Mouse (Mus musculus) C2C12 (cell line): ENCODE measurements around the gene Enpp1. TPM values are rescaled to one million over a fixed set of nuclear protein-coding genes. Genes with fewer than 3 reads are reported as not detected.

Experiments
- H3K27me3 ChIP-seq: one replicate; pipeline ENCODE4 v1.6.1; 2011; ENCODE audit not compliant: control insufficient read depth, insufficient read depth, insufficient read length
- H3K36me3 ChIP-seq: one replicate; pipeline ENCODE4 v1.6.1; 2011; ENCODE audit not compliant: control insufficient read depth, insufficient read depth
- H3K4me3 ChIP-seq: one replicate; pipeline ENCODE4 v1.5.1; 2011; ENCODE audit warnings: mild to moderate bottlenecking, control low read depth; ENCODE audit not compliant: poor library complexity, insufficient read depth, severe bottlenecking
- H3K79me2 ChIP-seq: one replicate; pipeline ENCODE4 v1.6.1; 2011; ENCODE audit not compliant: control insufficient read depth, insufficient read depth
- H3K79me3 ChIP-seq: one replicate; pipeline ENCODE4 v1.6.1; 2011; ENCODE audit warnings: low read depth, control low read depth
- H3ac ChIP-seq: one replicate; pipeline ENCODE3; 2011; ENCODE audit warnings: low read depth; ENCODE audit not compliant: control insufficient read depth, insufficient read length
- CEBPB ChIP-seq: IDR thresholded peaks from one replicate; pipeline ENCODE4 v1.6.1; 2011; ENCODE audit warnings: low read depth, mild to moderate bottlenecking, control low read depth, moderate library complexity
- CTCF ChIP-seq: IDR thresholded peaks from one replicate; pipeline ENCODE4 v1.5.1; 2011; ENCODE audit not compliant: control insufficient read depth, insufficient read depth, insufficient read length
- FOSL1 ChIP-seq: IDR thresholded peaks from one replicate; pipeline ENCODE4 v1.8.0; 2011; ENCODE audit warnings: mild to moderate bottlenecking, low read length; ENCODE audit not compliant: poor library complexity, insufficient read depth, severe bottlenecking
- MAX ChIP-seq: IDR thresholded peaks from one replicate; pipeline ENCODE4 v1.6.1; 2011; ENCODE audit warnings: mild to moderate bottlenecking, control low read depth
- MYOD1 ChIP-seq: IDR thresholded peaks from one replicate; pipeline ENCODE4 v1.6.1; 2011; ENCODE audit warnings: low read depth; ENCODE audit not compliant: control insufficient read depth, insufficient read length
- MYOG ChIP-seq: IDR thresholded peaks from one replicate; pipeline ENCODE4 v1.6.1; 2011; ENCODE audit not compliant: control insufficient read depth, insufficient read length; ENCODE audit errors: extremely low read depth
- USF1 ChIP-seq: IDR thresholded peaks from one replicate; pipeline ENCODE4 v1.6.1; 2011; ENCODE audit warnings: low read depth, mild to moderate bottlenecking, control low read depth, moderate library complexity
- polyA plus RNA-seq: library from polyadenylated mRNA; unstranded; fragments of >200 nt; fragmentation: generic; extraction: Trizol; gene quantifications from one replicate; pipeline ENCODE4 v1.2.1, GENCODE M21; 2012; ENCODE audit warnings: missing spikeins

Enpp1 gene
- polyA plus RNA-seq, 1 experiment, result 1.3 TPM

GRCm38 (mm10) chr10:24635331-24635815 lies 76.6 kb downstream of the Enpp1 start:
- no peak for TF ChIP-seq CTCF
- TF ChIP-seq MAX, result no peak
- TF ChIP-seq USF1, result no peak
- no peak for TF ChIP-seq MYOG
- no peak for TF ChIP-seq CEBPB
- no peak for TF ChIP-seq FOSL1
- no peak for TF ChIP-seq MYOD1
- Histone ChIP-seq H3K27me3 (no peaks in the 10 kb centered on the region), H3K79me3 (no peaks in the 10 kb centered on the region), H3K79me2 (no peaks in the 10 kb centered on the region), H3ac (no peak overlapping the region), H3K4me3 (no peak overlapping the region), H3K36me3 (no peaks in the 10 kb centered on the region)

- Histone ChIP-seq H3K4me3 (no peak overlapping the region), H3K79me3 (no peaks in the 10 kb centered on the region), H3K27me3 (no peaks in the 10 kb centered on the region), H3K79me2 (no peaks in the 10 kb centered on the region), H3ac (no peak overlapping the region), H3K36me3 (no peaks in the 10 kb centered on the region)
- TF ChIP-seq MYOG (no peak), USF1 (peak; percentile 41)
Measured at GRCm38 (mm10) chr10:24634288-24634687, 77.7 kb downstream of the Enpp1 start.

- Histone ChIP-seq H3K4me3 (no peak overlapping the region), H3K27me3 (no peaks in the 10 kb centered on the region), H3K36me3 (no peaks in the 10 kb centered on the region), H3K79me3 (no peaks in the 10 kb centered on the region), H3K79me2 (no peaks in the 10 kb centered on the region), H3ac (no peak overlapping the region)
- no peak for TF ChIP-seq CTCF
- TF ChIP-seq CEBPB, result no peak
- no peak for TF ChIP-seq MYOD1
- TF ChIP-seq FOSL1, result no peak
- no peak for TF ChIP-seq USF1
- TF ChIP-seq MAX, result no peak
- TF ChIP-seq MYOG, result no peak
Measured at GRCm38 (mm10) chr10:24631122-24631521, 80.8 kb downstream of the Enpp1 start.

GRCm38 (mm10) chr10:24630469-24631081 lies 81.4 kb downstream of the Enpp1 start:
- Histone ChIP-seq H3ac (no peak overlapping the region), H3K79me3 (no peaks in the 10 kb centered on the region), H3K36me3 (no peaks in the 10 kb centered on the region), H3K79me2 (no peaks in the 10 kb centered on the region), H3K27me3 (no peaks in the 10 kb centered on the region), H3K4me3 (no peak overlapping the region)
- TF ChIP-seq MYOD1, result no peak
- no peak for TF ChIP-seq FOSL1
- TF ChIP-seq CEBPB, result no peak
- TF ChIP-seq MYOG, result no peak
- TF ChIP-seq CTCF, result no peak
- TF ChIP-seq USF1, result no peak
- no peak for TF ChIP-seq MAX

- TF ChIP-seq MYOD1 (no peak), USF1 (no peak), MYOG (no peak), CEBPB (no peak), MAX (no peak), FOSL1 (no peak), CTCF (no peak)
- no peaks in the 10 kb centered on the region for H3K79me2 ChIP-seq
- no peak overlapping the region for H3ac ChIP-seq
- H3K79me3 ChIP-seq, result no peaks in the 10 kb centered on the region
- H3K27me3 ChIP-seq, result no peaks in the 10 kb centered on the region
- no peak overlapping the region for H3K4me3 ChIP-seq
- H3K36me3 ChIP-seq, result no peaks in the 10 kb centered on the region
Measured at GRCm38 (mm10) chr10:24629086-24629720, 82.8 kb downstream of the Enpp1 start.

- H3K79me3 ChIP-seq, result no peaks in the 10 kb centered on the region
- no peak overlapping the region for H3ac ChIP-seq
- no peak overlapping the region for H3K4me3 ChIP-seq
- H3K27me3 ChIP-seq, result no peaks in the 10 kb centered on the region
- no peaks in the 10 kb centered on the region for H3K36me3 ChIP-seq
- H3K79me2 ChIP-seq, result no peaks in the 10 kb centered on the region
- TF ChIP-seq FOSL1 (no peak), MYOG (no peak), MAX (no peak), CTCF (no peak), USF1 (no peak), MYOD1 (no peak), CEBPB (no peak)
Measured at GRCm38 (mm10) chr10:24628466-24628865, 83.5 kb downstream of the Enpp1 start.
